Mouse (Mus musculus) ovary, postnatal 14 days (tissue): ENCODE measurements around the gene Adamtsl3.

ENCODE experiments used
- DNase-seq: peaks from one replicate; pipeline ENCODE4 v3.0.0; 2022; ENCODE audit warnings: low spot score

Adamtsl3 gene

DNA sequence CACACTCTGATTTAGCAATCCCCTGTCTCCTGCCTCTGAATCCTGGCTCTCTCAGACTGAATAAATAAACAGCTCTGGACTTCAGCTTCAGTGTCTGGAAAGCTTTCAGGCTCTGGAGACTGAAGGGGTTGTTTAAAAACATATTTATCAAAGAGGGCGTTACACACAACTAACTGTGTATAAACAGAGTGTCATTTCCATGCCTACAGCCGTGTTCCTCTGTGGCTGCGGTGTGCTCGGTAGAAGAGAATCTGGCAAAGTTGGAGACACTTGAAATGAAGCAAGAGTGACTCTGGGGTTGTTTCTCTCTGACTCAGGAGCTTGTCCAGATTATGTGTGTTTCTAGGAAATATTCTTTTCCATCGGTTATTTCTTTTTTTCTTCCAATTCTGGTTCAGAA, 167.0 kb downstream of the Adamtsl3 start:
- no peak for DNase-seq

DNA sequence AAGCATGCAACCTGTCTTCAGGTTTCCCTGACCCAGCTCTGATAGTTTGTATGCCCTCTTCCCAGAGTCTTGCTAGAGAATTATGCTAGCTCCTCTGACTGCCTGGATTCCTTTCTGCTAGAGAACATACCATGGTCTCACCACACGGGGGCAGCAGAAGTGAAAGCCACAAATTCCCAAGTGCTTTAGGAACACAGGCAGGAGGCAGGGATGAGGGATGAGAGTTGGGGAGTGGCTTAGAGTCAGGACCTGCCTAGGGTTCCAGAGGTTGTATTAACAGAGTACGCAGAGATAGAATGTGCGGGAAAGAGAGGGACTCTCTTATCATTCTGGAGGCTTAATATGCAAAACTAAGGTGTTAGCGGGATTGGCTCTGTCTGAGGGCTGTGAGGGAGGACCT, 168.6 kb downstream of the Adamtsl3 start:
- peak; percentile 54 for DNase-seq

DNA sequence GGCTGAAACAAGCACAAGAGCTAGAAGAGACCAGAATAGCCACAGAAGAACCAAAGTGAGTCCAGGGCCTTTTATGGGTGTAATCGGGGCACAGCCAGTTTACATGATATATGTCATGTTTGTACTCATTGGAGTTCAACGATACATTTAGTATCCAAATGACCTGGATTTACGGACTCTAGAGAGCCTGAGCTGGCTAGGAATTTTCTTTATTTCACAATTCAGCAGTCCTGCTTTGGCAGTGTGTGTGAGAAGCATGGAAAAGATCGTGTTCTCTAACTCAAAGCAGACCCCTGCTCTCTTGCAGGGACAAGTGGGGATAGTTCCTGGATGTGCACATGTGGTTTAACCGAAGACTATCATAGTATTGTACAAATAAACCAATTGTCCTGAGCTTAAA, 195.1 kb downstream of the Adamtsl3 start:
- no peak for DNase-seq

DNA sequence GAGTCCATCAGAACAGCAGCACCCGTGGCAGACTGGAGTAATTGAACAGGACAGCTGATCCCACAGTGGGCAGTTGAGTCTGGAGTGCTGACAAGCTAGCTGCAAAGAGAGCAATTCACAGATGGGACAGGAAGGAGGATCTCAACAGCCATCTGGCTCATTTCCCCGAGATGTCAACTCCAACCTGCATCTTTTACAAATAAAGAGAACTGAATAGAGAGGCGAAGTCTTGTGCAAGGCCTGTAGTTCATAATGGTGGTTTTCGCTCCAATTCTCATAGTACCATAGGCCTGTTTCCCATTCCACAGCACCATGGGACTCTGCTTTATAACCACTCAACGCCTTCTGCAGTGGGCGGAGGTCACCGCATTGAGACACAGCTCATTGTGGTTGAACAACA, 195.9 kb downstream of the Adamtsl3 start:
- DNase-seq, result no peak

DNA sequence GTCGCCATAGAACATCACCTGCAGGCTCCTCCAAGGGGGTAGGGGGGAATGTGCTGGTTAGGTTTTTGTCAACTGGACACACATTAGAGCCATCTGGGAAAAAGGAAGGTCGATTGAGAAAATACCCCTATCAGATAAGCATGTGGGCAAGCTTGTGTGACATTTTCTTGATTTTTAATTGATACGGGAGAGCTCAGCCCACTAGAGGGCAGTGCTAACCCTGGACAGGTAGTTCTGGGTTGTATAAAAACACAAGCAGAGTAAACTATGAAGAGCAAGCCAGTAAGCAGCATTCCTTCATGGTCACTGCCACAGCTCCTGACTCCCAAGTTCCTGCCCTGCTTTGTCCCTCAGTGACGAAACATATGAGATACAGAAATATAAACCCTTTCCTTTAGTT, 197.7 kb downstream of the Adamtsl3 start:
- DNase-seq, result no peak

DNA sequence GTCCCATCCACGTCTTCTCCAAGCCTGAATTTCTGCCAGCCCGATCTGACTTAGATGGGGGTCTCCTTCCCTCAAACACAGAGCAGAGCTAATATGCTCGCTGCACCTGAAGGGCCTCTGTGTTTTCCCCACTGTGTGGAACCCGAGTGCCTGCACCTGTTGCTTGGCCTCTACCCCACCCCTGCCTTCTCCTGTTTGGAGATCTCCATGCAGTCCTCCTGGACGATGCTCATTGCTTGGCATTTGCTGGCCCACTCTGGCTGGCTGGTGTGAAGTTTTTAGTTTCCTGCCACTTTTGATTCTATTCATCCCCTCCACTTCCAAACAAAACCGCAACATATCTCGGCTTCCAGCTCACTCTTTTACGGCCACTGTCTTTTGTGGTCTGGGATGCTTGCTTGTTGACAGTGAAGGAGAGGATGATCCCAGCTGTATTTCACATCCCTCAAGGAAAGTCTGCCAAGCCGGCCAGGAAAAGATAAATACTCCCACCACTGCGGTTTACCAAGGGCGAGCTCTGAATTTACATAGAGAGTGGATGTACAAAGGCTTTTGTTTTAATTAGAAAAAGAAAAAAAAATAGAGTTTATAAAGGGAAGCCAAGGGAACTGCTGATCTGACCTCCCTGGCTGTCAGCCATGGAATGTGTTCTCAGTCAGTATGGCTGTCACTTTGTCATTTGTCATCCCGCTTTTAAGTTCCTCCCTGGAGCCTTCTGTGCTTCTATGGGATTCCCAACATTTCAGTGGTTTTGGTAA, 198.4 kb downstream of the Adamtsl3 start:
- DNase-seq, result peak; percentile 32

DNA sequence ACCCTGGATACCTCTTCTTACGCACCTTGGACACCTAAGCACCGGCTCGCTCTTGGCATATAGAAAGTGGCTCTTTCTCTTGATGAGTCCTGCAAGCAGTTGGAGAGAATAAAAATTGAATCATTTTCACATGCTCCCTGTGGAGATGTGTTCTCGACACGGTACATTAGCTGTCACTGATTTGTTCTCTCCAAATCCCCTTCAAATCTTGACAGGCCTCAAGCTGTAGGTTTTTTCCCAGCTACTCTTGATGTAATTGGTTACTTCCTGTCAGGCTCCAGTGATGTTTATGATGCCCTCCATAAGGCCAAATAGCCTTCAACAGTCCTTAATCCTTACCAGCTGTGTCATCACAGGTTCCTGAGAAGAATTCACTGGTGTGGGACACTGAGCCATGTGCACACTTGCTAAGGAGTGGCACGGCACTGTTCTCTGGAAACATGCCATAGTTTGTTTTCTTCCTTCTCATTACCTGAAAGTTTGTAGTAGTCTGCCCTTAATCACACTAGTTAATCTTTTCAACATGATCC, 209.0 kb downstream of the Adamtsl3 start:
- DNase-seq, result no peak

DNA sequence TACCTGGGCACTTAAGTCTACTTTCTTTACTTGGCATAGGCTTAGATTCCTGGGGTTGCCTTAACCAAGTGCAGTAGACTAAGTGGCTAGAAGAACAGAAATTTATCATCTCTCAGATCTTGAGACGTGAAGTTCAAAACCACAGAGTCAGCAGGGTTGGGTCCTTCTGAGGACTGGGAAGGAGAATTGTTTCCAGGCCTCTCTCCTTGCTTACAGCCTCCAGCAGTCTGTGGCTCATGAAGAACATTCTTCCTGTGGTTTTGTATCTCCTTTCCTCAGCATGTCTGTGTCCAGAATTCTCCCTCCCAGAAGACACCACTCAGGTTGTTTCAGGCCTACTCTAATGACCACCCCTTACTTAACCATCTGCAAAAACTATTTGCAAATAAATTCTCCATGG, 216.5 kb downstream of the Adamtsl3 start:
- DNase-seq, result no peak

DNA sequence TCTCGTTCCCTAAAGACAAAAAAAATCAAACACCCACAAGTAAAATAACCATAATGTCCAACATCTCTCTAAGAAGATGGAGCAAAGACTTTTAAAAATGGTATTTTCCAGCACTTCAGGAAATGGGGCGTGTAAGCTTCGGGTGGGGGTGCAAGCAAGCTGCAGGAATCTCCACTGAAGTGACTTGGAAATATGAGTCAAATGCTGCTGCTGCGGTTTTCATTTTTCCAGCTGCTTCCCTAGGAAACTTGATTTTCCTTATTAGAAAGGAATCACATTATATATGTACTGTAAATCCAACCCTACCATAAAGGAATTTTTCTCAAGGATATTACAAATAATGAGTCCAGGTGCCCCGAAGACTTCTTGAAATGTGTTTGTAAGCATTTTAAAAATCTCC, 220.3 kb downstream of the Adamtsl3 start:
- DNase-seq, result no peak

DNA sequence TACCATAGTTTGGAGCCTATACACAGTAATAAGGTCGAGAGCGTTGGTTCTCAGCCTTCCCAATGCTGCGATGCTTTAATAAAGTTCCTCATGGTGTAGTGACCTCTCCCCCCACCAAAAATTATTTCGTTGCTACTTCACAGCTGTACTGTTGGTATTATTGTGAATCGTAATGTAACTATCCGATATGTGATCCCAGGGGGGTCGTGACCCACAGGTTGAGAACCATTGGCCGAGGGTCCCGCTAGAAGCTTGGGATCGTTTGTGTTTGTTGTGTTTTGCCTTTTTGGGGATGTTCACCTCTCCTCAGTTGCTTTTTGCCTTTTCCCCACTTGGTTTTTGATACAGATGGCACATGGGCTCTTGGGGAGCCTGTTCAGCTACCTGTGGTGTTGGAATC, 220.9 kb downstream of the Adamtsl3 start:
- no peak for DNase-seq

DNA sequence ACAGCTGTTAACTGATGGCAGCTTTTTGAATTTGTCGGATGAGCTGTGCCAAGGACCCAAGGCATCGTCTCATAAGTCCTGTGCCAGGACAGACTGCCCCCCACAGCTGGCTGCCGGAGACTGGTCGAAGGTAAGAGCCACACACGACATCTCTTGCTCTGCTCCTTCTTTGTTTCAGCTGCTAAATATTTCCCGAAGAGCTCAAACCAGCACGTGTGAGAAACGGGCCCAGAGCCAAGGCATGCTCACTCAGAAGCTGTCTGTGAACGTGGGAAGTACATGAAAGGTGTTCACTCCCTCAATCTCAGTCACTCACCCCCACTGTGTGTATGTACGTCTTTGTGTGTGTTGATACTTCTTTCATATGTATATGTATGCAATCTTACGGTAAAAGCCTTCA, 221.6 kb downstream of the Adamtsl3 start:
- DNase-seq, result no peak

DNA sequence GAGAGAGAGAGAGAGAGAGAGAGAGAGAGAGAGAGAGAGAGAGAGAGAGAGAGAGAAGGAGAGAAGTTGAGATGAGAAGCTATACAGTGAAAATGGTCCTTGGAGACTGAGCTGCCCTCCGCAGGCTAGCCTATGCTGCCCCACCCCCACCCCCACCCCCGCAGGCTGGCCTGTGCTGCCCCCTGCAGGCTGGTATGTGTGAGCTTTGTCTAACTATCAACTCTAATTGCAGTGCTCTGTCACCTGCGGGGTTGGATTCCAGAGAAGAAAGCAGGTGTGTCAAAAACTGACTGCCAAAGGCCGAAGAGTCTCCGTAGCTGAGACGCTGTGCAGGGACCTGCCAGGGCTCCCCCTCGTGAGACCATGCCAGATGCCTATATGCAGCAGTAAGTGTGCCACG, 231.2 kb downstream of the Adamtsl3 start:
- DNase-seq, result no peak

DNA sequence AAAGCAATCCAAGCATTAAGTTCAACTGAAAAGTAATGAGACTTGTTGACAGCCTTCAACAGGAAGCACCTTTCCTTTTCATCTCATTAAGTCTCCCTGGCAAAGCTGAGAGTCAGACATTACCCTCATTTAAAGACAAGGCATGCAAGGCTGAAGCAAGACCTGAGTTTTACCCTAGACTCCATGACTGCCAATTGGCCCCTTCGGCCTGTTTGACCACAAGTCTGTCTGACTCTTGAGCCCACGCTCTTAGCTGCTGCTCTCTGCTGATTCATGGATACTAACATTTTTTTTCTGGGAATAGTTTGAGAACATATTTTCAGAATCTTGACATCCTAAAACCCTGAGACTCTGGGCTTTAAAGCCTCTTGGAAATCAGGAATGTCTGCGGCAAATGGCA, 232.3 kb downstream of the Adamtsl3 start:
- DNase-seq, result no peak

DNA sequence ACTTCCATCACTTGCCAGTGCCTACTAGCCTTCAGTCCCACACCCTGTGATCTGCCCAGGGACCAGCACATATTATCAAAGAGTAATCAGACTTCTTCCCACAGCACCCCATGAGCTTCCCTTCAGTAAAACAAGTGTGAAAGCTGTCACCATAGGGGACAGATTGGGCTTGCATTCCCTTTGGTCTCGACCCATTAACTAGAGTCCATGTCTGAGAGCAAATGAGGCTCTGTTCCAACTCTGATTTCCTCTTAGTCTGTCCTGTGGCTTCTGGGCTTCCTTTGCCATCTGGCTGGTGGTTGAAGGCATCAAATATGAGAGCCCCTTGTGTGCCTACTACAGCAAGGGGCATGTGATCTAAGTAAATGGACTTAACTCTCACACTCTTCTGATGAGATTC, 237.5 kb downstream of the Adamtsl3 start:
- DNase-seq, result no peak

DNA sequence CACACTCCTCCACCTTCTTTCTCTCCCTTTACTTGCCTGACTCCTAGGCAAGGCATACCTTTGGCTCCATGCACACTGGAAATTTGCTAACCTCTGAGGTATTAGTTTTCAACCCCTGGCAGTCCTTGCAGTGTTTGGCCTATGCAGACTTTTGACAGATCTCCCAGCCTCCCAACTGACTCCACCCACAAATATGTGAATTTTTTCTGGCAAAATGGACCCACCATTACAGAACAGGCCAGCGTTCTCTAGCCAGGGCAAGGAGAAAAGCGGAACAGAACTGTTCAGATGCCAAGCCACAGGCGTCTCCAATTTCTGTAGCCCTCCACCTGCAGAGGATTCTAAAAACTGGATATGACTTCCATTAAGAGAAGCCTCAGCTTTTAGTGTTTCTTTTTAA, 244.5 kb downstream of the Adamtsl3 start:
- no peak for DNase-seq

DNA sequence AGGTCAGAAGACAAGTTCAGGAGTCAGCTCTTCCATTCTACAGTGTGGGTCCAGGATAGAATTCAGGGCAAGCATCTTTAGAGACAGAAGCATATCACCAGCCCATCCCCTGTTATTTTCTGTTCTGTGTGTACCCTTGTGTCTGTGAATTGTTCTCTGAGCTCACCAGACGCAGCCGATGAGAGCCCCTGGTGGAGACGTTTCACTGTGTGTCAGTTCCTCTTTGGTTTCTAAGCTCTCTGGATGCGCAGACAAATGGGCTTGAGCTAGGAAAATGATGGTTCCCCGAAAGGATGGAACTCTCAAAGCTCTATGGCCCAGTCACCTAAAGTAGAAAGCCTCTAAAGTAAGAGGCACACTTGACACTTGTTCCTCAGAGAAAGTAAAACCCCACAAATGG, 246.3 kb downstream of the Adamtsl3 start:
- no peak for DNase-seq

DNA sequence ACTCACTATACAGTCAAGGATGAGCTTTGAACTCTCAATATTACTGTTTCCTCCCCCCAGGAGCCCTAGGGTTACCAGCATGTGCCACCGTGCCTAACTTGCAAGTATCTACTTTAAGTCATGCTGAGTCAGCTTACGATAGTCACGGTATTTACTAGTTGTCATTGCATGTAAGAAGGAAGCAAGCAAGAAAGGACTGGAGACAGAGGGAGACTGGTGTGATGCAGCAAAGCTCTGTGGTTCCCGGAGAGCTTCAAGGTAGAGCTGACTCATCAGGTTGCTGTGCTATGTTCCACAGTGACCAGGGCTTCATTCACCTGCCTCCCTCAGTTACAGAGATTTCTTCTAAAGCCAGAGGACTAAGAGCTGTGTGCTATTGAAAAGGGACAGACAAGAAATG, 247.0 kb downstream of the Adamtsl3 start:
- DNase-seq, result no peak

DNA sequence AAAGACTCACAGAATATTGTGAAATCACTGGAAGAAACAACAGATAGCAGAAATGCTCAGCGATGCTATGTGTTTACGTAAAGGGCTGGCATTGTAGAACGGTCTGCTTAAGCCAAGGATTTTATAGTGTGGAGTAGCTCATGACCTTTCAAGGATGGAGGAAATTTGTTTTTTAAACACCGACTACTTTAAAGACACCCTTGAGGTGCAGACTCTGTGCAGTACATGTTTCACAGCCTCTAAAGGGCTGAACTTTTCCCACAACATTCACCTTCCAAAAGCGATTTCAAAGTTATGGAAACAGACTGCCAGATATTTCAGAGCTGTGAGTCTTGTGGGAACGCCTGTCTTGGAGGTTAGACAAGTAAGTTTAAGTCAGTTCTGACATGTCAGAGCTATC, 255.4 kb downstream of the Adamtsl3 start:
- DNase-seq, result no peak

DNA sequence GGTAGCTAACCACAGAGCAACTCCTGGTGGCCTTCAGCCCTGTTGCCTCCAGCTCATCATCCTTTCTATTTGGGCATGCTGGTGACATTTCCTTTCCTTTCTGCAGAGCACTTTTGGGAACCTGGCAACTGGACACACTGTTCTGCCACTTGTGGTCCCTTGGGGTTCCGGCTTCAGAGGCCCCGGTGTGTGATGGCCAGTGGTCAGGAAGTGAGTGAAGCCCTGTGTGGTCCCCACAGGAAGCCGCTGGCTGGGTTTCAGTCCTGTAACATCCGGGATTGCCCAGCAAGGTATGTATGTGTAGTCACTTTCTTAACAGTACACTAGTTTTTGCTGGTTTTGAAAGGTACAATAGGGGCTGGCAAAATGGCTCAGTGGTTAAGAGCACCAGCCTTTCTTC, 266.5 kb downstream of the Adamtsl3 start:
- no peak for DNase-seq

DNA sequence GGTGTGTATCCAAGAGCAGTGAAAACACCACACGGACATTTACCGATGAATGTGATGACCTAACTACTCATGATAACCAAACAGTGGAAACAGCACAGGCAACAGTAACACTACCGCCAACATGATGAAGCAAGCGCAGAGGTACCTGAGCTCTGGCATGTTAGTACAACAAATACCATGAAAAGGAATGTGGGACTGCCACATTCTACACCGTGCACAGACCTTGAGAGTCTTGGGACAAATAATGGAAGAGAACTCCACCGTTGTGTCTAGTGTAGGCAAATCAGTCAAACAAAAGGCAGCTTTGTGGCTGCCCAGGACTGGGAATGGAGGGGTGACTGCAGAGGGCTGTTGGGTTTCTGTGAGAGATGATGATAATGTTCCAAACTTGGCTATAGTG, 269.9 kb downstream of the Adamtsl3 start:
- DNase-seq, result no peak

DNA sequence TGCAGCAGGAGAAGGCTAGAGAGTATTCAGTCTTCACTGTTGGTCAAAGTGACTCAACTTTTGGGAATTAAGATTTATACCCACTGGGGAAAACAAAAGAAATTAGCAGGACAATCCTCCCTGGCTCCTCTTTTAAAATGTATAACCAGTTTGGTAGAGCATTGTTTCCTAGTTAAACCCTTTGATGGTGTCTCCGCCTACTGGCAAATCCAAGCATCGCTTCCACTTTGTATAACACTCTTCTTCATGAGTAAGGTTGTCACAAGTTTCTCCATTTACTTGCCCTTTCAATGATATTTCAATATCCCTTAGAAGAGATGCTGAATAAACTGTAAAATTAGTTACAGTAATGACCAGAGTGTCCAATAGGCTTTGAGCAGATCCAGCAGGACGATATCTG, 274.1 kb downstream of the Adamtsl3 start:
- peak; percentile 15 for DNase-seq

DNA sequence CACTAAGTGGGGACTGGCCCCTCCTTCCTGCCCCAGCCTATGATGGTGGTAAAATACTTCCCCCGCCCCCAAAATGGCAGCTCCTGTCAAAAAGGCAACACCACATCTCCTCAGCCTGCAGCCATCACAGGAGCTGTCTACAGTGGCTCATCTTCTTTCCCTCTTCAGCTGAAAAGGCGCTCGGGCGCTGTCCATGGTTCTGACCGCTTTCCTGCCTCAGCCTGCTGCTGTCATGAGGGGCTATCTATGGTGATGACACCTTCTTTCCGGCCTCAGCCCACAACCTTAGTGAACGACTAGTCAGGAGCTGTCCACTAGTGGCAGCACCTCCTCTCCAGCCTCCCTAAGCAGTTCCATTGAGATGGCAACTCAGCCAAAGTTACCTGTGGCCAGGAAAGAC, 289.8 kb downstream of the Adamtsl3 start:
- peak; percentile 46 for DNase-seq

DNA sequence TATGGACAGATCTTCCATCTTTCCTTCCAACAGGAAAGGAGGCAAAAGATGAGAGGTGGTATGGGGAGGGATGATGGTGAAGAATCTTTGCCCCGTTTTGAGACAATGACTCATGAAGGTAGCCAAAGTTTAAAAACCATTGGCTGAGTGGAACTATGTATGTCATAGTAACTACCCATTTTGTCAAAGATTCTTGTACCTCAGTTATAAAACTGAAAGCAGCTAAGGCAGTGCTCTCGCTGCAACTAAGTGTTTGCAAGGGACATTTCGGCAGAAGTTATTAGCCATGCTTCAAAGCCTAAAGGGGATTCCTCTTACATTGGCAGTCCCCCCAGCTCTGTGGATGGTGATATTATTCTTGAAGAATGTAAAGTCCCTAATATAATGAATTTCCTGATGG, 311.7 kb downstream of the Adamtsl3 start:
- no peak for DNase-seq

DNA sequence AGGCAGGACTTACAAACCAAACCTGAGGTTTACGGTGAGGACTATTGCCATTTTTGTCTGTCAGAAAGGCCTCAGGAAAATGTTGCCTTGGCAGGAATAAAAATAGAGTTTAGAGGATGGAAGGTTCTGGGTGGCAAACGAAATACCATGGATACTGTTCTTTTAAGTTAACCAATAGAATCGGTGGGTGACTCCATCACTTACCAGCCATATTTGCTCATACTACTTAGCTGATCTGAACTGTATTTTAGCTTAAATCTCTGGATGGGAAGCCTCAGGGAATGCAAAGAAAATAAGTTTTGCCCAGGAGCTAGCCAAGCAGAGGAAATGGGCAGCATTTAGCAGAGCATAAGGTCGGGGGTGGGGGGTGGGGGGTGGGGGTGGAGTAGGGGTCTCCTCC, 312.4 kb downstream of the Adamtsl3 start:
- no peak for DNase-seq
